Mouse (Mus musculus): ENCODE results near the gene Ppp1r13b.
A peak's percentile ranks its signal among the peaks of the same experiment; 100 is the strongest.

Ppp1r13b gene

DNA sequence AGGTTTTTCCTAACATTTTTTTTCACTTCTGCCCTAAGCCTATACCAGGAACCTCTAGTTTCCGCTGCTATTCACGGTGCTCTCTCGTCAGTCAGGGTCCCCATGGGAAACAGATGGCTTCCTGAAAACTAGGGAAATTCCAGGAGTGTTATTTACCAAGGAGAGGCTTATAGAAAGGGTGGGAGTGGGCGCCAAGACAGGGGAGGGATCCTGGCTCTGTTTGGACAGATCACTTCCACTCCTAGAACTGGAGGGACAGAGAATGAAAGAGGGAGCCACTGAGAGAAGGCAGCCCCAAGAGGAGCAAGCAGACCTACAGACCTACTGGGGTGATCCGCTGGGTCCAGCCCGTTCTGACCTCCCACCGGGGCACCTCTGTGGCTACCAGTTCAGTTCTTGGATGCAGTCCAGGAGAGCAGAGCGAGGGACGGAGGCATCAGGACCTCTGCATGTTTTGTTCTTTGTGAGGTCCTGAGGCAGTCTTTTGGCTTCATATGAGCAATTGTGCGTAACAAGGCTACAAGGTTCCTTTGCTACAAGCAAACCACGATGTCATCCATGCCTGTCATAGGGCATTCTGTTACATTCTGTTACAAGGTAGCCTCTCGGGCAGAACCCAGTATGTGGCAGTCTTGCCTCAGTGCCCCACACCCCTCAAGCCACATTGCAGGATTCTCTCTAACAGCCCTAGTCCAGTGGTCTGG is 8.8 kb upstream of the Ppp1r13b start:
- peak; percentile 58 for DNase-seq

DNA sequence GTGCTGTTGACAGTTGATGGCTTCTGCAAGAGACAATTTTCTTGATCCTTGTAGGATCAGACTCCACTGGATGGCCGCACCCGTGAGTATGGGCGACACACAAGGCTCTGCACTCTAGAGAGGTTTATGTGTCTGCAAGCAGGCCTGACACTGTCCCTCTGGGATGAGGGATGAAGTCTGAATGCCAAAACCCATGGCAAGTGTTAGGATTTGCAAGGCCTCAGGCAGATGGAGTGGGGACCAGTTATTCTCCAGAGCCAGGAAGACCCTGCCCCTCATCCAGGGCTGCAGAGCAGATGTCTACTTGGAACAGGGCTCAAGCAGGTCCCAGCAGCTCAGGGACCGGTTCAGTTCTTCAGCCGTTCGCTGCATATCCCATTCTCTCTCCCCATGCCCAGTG is 7.9 kb upstream of the Ppp1r13b start:
- no peak for DNase-seq

DNA sequence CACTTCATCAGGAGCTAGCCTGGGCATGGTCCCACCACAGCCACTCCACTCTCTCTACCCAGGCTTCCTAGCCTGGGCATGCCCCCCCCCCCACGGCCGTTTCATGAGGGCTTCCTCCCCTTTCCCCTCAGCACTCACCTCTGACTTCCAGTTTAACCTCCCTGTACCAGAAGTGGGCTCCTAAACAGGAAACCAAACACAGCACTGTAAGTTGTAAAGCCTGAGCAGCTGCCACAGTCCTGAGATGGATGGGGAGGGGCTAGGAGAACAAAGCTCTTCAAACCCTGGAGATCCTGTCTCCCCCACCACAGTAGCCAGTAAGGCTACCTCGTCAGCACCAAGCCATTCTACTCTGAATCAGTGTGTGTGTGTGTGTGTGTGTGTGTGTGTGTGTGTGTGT is 6.1 kb upstream of the Ppp1r13b start:
- DNase-seq: no peak

DNA sequence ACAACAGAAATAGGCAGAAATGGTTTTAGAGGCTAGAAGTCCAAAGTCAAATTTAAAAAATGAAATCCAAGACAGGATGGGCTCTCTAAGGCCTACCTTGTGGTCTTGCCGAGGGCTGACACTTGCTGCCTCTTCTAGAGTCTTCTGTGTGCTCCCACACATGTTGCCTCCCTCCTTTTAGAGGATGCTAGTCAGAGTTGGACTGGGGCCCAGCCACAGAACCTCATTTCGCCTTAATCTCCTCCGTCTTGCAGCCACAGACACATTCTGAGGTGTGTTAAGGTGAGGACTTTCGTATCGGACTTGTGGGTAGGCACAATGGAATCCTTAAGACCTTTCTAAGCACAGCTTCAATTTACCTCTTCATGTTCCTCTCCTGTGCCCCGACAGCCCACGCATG is 4.9 kb upstream of the Ppp1r13b start:
- no peak for DNase-seq

DNA sequence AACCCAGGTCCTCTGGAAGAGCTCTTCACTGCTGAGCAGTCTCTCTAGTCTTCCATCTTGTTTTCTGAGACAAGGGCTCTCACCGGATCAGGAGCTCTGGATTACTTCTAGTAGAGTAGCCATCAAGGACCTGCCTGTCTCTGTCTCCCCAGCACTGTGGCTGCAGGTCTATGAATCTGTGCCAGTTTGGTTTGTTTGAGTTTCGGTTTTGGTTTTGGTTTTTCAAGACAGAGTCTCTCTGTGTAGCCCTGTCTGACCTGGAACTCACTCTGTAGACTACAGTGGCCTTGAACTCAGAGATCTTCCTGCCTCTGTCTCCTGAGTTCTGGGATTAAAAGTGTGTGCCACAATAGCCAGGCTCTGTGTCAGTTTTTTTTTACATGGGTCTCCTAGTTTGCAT is 3.9 kb upstream of the Ppp1r13b start:
- no peak for DNase-seq

DNA sequence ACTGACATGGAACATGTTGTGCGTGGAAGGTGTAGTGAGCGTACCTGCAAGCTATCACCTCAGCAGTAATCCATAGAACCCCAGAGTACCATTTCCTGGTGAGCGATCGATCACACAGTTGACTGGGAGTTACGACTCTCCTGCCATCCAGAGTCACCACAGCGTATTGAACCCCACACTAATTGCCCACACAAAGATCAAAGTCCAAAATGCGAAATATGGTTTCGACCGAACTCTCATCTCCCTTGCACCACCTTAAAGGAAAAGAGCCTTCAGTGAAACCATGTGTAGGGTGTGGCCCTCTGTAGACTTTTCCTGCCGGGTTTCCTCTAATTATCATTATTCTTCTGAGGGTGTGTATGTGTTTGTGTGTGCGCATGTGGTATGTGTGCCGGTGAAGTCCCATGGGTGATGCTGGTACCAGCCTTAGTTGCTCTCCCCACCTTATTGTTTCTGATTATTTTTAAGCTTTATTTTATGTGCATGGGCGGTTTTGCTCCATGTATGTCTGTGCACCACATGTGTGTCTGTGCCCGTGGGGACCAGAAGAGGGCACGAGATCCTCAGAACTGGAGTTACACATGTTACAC is 3.4 kb upstream of the Ppp1r13b start:
- no peak for DNase-seq

DNA sequence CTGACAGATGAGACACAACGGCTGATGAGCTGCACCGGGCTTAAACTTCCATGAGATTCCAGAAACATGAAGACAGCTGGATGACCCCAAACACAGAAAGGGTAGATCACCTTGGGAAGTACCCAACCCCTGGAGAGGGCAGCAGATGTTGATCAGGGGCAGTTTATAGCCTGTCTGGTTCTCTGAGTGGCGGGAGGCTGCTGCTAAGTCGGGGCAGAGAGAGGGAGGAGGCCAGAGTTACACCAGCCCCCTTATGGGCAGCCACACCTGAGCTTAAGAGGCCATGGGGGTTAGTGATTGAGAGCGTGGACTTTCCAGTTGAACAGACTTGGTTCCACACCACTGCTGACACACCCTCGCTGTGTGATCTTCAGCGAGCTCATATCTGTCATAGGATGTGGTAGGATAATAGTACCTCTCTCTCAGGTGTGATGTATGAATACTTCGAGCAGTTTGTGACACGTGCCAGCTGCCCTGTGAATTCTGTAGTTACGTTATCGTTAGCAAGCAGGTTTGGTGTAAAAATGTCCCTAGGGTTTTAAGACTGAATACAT is 1.2 kb upstream of the Ppp1r13b start:
- DNase-seq: no peak

DNA sequence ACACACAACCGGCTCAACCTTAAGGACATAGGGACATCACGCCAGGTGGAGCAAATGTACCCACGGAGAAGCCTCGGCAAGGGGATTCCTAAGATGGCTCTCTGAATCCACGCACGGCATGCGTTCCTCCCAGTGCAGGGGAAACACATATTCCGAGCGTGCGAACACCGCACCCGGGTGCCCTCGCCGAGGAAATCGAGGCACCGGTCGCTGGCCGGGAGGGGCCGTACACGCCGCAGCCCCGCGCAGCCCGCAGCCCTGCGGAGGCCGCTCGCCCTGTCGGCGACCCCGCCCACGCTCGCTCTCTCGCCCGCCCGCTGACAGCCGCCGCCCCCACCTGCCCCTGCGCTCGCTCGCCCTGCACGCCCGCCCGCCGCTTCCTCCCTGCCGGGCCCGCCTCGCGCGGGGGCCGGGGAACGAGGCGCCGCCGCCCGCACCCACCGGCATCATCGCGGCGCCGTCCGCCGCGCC is 454 bp downstream of the Ppp1r13b start:
- peak; percentile 52 for DNase-seq

DNA sequence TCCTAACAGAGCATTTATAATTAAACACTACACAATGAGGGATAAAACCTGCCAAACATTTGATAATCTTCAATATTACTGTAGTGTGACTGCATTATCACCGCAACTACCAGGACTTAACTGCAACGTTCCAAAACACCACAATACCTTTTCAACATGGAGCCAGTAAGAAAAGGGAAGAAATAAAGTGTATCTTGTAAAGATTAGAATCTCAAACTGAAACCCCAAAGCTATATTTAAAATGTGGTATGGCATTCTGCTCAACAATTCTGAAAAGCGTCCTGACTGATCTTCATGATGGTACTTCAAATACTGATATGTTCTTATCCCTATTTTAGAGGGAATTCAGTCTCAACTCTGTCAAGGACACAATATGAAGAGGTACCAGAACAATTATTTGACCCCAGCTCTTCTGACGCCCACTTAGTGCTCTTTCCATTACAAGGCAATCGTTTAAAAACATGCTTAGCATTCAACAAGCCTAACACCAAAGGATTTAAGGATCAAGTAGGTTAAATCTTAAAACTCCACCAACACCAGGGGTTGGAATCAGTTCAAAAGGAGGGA is 1.5 kb downstream of the Ppp1r13b start:
- DNase-seq: no peak

DNA sequence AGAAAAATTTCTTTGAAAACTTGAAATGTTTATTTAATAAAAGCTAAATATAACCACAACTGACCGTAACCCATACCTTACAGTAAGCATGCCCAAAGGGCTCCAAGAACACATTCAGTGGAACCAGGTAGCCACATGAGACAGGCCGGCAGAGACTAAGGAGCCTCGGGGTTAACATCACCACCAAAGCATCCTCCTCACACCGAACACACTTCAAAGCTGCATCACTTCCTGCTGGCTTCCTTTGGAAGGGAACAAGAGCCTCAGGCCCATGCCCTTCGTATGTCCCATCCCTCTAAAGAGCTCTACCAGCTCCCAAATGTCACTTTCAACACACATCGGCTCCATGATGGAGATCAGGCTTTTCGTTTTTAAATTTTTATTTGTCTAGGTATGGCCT is 5.4 kb downstream of the Ppp1r13b start:
- no peak for DNase-seq

DNA sequence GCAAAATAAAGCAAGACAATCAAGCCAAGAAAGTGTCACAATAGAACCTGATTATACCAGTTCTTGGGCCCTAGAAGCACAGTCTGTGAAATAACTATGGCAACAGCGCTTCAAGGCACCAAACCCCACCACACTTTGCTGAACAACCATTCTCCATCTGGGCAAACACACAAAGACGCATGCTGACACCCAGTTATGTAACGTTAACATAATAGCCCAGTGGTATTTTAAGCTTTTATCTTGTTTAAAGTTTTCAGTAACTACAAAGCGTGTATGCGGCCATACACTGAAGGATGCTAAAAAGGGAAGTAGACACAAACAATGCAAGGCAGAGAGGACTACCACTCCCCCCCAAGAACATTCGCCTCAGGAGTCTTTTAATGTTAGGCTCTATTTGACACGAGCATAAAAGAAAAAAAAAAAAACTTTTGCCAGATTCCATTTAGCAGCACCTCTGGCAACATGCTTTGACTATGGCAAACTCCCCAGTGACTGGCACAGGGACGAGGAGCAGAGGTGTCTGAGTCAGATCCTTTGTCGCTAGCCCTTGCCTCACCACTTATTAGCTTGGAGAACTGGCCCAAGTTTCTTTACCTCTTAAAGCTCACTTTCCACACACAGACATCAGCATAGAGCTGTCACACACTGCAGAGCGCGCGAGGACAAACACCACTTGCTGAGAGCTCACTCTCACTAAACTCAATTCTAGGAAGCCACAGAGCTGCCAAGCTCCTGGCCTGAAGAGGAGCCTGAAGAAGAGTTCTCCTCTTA is 6.6 kb downstream of the Ppp1r13b start:
- no peak for DNase-seq

DNA sequence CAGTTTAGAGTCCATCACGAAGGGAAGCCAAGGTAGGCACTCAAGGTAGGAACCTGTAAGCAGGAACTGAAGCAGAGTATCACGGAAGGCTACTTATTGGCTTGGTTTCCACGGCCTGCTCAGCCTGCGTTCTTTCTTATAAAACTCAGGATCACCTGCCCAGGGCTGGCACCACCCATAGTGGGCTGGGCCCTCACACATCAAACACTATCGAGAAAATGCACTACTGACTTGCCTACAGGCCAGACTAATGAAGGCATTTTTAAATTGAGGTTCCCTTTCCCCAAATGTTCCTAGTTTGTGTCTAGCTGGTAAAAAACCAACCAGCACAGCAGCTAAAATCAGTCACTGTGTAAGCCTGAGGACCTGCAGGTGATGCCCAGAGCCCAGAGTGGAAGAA is 8.3 kb downstream of the Ppp1r13b start:
- no peak for DNase-seq

DNA sequence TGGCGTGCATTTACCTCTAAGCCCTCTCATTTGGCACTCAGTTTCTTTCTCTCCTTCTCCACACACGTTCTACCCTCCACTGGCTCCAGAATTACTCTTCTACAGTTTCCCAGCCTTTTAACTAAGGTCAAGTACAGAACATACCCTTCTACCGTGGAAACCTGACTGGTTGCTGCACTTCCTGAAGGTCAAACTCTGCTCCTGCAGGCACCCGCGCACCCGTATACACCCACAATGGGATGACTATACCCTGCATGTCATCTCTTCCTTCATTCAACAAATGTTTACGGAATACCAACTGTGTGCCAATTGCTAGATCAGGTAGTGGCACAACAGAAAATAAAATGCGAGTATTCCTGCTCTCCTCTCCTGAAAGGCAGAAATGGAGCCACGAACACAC is 9.2 kb downstream of the Ppp1r13b start:
- no peak for DNase-seq

DNA sequence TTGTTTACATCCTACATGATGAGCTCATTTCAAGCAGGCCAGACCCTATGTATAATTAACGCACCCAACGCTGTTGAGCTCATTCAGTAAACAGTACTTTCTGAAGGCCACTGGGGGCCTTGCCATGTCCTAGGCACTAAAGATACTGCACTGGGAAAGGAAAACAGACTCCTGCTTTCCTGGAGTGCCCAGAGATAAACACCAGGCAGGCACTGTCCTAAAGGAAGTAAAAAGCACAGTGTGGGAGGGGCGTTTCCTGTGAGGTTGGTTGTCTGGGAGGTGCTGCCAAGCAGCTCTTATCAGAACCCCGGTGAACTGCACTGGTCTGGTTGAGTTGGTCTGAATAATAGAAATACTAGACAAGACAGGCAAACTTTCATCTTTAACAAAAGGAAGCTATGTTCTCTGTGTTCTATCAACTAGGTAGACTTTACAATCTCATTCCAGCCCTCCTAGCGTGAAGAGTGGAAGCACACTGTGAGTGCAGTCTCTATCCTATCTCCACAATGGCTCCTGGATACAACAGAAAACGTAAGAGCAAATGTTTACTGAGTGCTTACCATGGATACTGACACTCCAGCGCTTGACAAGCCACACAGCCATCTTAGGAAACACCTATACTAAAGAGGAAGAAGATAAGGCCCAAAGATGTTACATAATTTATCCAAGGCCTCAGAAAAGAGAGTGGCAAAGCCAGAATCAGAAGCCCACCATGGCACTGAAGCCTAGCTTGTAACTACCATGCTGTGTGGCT is 10.8 kb downstream of the Ppp1r13b start:
- DNase-seq: peak; percentile 65

DNA sequence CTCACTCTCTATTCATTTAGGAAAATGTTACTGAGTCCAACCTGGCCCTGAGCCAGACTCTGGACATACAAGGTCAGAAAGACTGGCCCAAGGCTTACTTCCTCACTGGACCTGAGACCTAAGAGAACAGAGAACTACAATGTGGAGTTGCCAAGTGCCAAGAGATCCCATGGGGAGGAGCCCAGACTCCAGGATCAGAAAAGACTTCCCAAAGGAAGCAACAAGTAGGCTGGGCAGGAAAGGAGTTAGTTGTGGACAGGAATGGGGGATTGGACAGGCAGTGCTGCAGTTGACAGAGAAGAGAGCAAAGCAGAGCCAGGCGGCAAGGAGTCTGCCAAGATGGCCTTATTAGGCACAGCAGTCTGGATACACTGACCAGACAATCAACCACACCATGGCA is 13.8 kb downstream of the Ppp1r13b start:
- DNase-seq: peak; percentile 83

DNA sequence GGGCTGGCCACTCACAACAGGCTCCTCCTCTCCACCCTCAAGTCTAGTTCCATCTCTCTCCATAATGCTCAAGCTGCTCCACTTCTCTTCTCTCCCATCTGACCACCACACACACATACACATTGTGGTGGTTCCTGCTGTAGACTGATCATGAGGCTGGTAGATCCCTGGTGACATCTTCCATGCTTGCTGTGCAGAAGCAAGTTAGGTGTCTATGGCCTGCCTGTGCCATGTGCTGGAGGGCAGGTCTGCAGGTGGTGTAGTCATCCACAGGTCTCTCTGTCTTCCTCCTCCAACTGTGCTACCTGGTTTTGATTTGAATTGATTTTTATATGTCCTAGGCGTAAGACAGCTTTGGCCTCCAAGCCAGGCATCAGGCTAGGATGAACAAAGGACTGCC is 14.9 kb downstream of the Ppp1r13b start:
- no peak for DNase-seq

DNA sequence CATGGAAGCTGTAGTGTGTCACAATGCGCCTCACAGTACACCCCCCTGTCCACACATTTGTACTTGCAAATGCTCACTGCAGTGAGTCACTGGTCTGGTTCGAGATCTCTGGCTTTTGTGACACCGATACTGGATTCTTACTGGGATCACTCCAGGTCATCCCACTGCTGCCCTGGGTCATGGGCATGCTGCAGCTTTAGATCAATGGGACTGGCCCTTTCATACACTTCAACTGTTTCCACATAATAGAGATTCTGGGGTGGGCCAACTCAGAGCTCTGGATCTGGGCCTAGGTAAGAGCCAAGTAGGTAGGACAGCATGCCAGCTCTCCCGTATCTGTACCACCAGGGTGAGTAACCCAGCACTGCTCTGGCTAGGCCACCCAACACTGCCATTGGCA is 16.1 kb downstream of the Ppp1r13b start:
- no peak for DNase-seq

DNA sequence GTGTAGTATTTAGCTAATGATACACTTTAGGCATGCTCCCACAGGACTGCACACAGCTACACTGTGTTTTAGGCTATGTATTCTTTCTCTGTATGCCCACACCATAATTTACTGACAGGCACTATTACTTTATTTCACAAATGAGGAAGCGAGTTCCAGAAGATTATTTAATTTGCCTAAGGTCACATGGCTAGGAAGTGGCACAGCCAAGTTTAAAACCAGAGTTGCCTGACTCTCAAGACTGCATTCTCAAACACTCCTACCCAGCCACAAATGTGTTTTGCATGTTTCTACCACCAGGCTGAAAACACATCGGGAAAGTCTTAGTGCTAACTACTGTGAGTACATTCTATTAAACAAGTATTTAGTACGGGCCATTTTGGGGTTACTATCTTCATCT is 18.7 kb downstream of the Ppp1r13b start:
- no peak for DNase-seq

DNA sequence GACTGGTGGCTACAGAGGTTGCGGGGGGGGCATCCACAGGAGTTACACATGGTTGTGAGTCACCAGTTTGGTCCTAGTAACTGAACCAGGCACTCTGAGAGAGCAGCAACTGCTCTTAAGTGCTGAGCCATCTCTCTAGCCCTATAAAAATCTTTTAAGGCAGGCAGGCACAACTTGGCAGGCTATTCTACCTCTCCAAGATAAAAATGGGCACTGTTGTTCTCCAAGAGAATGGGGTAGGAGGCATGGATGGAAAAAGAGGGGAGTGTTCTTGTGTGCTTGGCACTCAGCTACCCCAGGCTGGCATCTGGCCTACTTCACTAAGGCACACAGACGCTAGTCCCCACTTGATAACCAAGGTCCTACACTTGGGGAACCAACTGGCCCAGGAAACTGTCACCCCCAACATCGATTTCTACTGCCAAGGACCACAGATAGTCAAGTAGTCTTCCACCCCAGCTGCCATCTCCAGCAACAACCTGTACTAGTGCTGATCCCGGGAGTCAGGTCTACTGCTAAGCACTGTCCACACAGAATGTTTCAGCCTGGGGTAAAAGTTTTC is 19.5 kb downstream of the Ppp1r13b start:
- no peak for DNase-seq

DNA sequence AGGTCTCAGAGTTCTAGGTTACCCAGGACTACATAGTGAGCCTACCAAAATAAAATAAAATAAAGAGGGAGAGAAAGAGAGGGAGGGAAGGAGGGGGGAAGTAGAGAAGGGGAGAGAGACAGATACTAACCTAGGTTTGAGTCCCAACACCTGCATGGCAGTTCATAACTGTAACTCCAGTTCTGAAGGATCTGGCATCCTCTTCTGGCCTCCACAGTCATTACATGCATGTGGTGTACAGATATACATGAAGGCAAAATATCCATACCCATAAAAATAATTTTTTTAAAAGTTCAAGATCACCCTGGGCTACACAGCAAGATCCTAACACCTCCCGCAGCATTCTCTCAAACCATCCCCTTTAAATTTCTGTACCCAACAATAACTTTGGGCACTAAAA is 20.9 kb downstream of the Ppp1r13b start:
- DNase-seq: no peak

DNA sequence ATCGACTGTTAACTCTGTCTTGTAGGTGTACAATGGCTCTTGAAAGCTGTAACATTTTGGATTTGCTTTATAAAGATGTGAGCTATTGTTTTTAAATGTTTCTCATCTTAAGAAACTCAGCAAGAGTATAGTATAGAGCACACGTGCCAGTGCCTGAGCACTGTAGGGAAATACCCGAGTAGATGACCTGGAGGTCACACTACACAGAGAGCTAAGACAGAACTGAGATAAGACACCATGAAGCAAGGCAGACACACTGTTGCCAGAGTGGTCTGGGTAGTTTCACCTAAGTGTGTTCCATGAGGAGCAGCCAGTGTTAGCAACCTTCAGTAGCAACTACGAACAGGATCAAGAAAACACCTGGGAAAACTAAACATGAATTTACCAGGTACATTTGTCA is 25.1 kb downstream of the Ppp1r13b start:
- DNase-seq: no peak

DNA sequence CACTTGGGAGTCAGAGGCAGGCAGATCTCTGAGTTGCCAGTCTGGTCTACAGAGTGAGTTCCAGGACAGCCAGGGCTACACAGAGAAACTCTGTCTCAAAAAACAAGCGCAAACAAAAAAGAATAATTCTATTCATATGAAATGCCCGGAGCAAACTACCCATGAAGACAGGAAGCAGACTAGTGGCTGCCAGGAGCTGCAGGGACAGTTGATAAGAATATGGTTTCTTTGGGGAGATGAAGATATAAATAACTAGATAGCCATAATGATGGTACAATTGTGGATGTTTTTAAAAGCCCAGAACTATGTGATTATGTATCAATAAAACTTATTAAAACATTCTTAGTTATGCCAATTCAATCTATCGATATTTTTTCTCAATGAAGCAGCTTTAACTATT is 25.9 kb downstream of the Ppp1r13b start:
- no peak for DNase-seq
